Mouse (Mus musculus) NIH3T3 (cell line): ENCODE results near the gene Nol10.

ENCODE experiments used
- DNase-seq: peaks from one replicate; pipeline ENCODE4 v3.0.0-alpha.2; 2012; ENCODE audit warnings: low read depth

Gene Nol10

GRCm38 (mm10) chr12:17411242-17411641 lies 63.0 kb downstream of the Nol10 start:
- no peak for DNase-seq

GRCm38 (mm10) chr12:17411797-17412526 lies 63.7 kb downstream of the Nol10 start:
- no peak for DNase-seq

- DNase-seq: no peak
These were observed 66.5 kb downstream of the Nol10 start for GRCm38 (mm10) chr12:17414734-17415133.

- peak; percentile 59 for DNase-seq
These were observed 72.0 kb downstream of the Nol10 start for GRCm38 (mm10) chr12:17420168-17420810.

GRCm38 (mm10) chr12:17425254-17426169 lies 77.3 kb downstream of the Nol10 start:
- no peak for DNase-seq

GRCm38 (mm10) chr12:17426735-17427134 lies 78.5 kb downstream of the Nol10 start:
- DNase-seq: no peak

GRCm38 (mm10) chr12:17430578-17430977 lies 82.3 kb downstream of the Nol10 start:
- no peak for DNase-seq

GRCm38 (mm10) chr12:17431166-17431565 lies 82.9 kb downstream of the Nol10 start:
- DNase-seq: no peak

- DNase-seq: no peak
These were observed 83.6 kb downstream of the Nol10 start for GRCm38 (mm10) chr12:17431812-17432332.

- no peak for DNase-seq
These were observed 85.5 kb downstream of the Nol10 start for GRCm38 (mm10) chr12:17433712-17434111.

GRCm38 (mm10) chr12:17436471-17436870 lies 88.2 kb downstream of the Nol10 start:
- no peak for DNase-seq

GRCm38 (mm10) chr12:17440251-17440651 lies 92.0 kb downstream of the Nol10 start:
- DNase-seq: peak; percentile 57

- no peak for DNase-seq
These were observed 93.2 kb downstream of the Nol10 start for GRCm38 (mm10) chr12:17441495-17441894.

- DNase-seq: no peak
These were observed 96.1 kb downstream of the Nol10 start for GRCm38 (mm10) chr12:17444406-17444805.

- no peak for DNase-seq
These were observed 97.0 kb downstream of the Nol10 start for GRCm38 (mm10) chr12:17445251-17445650.

- no peak for DNase-seq
These were observed 100.5 kb downstream of the Nol10 start for GRCm38 (mm10) chr12:17448781-17449180.

- peak; percentile 71 for DNase-seq
These were observed 101.4 kb downstream of the Nol10 start for GRCm38 (mm10) chr12:17449661-17450091.

- no peak for DNase-seq
These were observed 102.2 kb downstream of the Nol10 start for GRCm38 (mm10) chr12:17450503-17450902.

- no peak for DNase-seq
These were observed 102.7 kb downstream of the Nol10 start for GRCm38 (mm10) chr12:17450908-17451307.

- no peak for DNase-seq
These were observed 104.0 kb downstream of the Nol10 start for GRCm38 (mm10) chr12:17452273-17452672.

- no peak for DNase-seq
These were observed 105.7 kb downstream of the Nol10 start for GRCm38 (mm10) chr12:17453918-17454317.

- DNase-seq: no peak
These were observed 106.8 kb downstream of the Nol10 start for GRCm38 (mm10) chr12:17455096-17455495.
